Mouse (Mus musculus) forebrain, embryonic 10.5 days (tissue): ENCODE measurements around the gene Frmd6. TPM values are rescaled to one million over a fixed set of nuclear protein-coding genes. Genes with fewer than 3 reads are reported as not detected.

Experiments used
- DNase-seq: peaks from one replicate; pipeline ENCODE4 v3.0.0-alpha.2; 2017; ENCODE audit warnings: low spot score; ENCODE audit errors: extremely low spot score
- H3K27ac ChIP-seq: fragments of 300-500 bp; sonication (generic); 2 replicates; pipeline ENCODE4 v1.5.1; 2016; ENCODE audit warnings: mild to moderate bottlenecking
- H3K27me3 ChIP-seq: fragments of 300-500 bp; sonication (generic); 2 replicates; pipeline ENCODE4 v1.6.1; 2016; ENCODE audit warnings: mild to moderate bottlenecking; ENCODE audit not compliant: poor library complexity, severe bottlenecking
- H3K36me3 ChIP-seq: fragments of 300-500 bp; sonication (generic); replicated peaks from 2 replicates; pipeline ENCODE4 v1.6.1; 2016; ENCODE audit warnings: mild to moderate bottlenecking, moderate library complexity
- H3K4me1 ChIP-seq: fragments of 300-500 bp; sonication (generic); 2 replicates; pipeline ENCODE4 v1.6.1; 2016
- H3K4me3 ChIP-seq: fragments of 300-500 bp; sonication (generic); 2 replicates; pipeline ENCODE4 v1.5.1; 2016; ENCODE audit warnings: mild to moderate bottlenecking, moderate library complexity
- H3K9me3 ChIP-seq: fragments of 300-500 bp; sonication (generic); 2 replicates; pipeline ENCODE4 v1.6.1; 2016; ENCODE audit warnings: mild to moderate bottlenecking, moderate library complexity
- WGBS: fragments of 180-500 bp; shearing (Covaris S2); methylation state at CpG from one replicate; pipeline ENCODE4 v1.1.7; 2016; 5-methylcytosine and 5-hydroxymethylcytosine counted together
- polyA plus RNA-seq: library from polyadenylated mRNA; unstranded; fragments of >200 nt; fragmentation: Nextera tagmentation; extraction: Ambion mirVana; gene quantifications from 2 replicates; pipeline ENCODE4 v1.2.1, GENCODE M21; 2016

Frmd6 gene
- polyA plus RNA-seq, 1 experiment from 2014 or later: 27.8 TPM

- Histone ChIP-seq H3K36me3 (peaks cover 85% of the 10 kb centered on the region), H3K4me3 (no peak overlapping the region), H3K9me3 (no peaks in the 10 kb centered on the region), H3K4me1 (peaks cover 13% of the 10 kb centered on the region), H3K27me3 (no peaks in the 10 kb centered on the region), H3K27ac (no peak overlapping the region)
- 89% methylated on average over 10 of the region's 10 CpGs for WGBS
- DNase-seq: no peak
These were observed 70.8 kb downstream of the Frmd6 start for GRCm38 (mm10) chr12:70896068-70896467.

GRCm38 (mm10) chr12:70897434-70897833, 72.1 kb downstream of the Frmd6 start:
- Histone ChIP-seq H3K4me3 (no peak overlapping the region), H3K36me3 (peaks cover 82% of the 10 kb centered on the region), H3K27me3 (no peaks in the 10 kb centered on the region), H3K4me1 (peaks cover 13% of the 10 kb centered on the region), H3K27ac (no peak overlapping the region), H3K9me3 (no peaks in the 10 kb centered on the region)
- 76% methylated on average over 8 of the region's 8 CpGs for WGBS
- no peak for DNase-seq

- H3K9me3 ChIP-seq: no peaks in the 10 kb centered on the region
- peaks cover 13% of the 10 kb centered on the region for H3K4me1 ChIP-seq
- H3K27me3 ChIP-seq: no peaks in the 10 kb centered on the region
- DNase-seq: no peak
- H3K4me3 ChIP-seq: no peak overlapping the region
- peaks cover 82% of the 10 kb centered on the region for H3K36me3 ChIP-seq
- no peak overlapping the region for H3K27ac ChIP-seq
- WGBS: 89% methylated on average over 8 of the region's 8 CpGs
These were observed 73.1 kb downstream of the Frmd6 start for GRCm38 (mm10) chr12:70898450-70898849.

- H3K4me1 ChIP-seq: no peaks in the 10 kb centered on the region
- H3K36me3 ChIP-seq: peaks cover 31% of the 10 kb centered on the region
- WGBS: 96% methylated on average over 10 of the region's 10 CpGs
- H3K4me3 ChIP-seq: no peak overlapping the region
- no peaks in the 10 kb centered on the region for H3K27me3 ChIP-seq
- H3K27ac ChIP-seq: no peak overlapping the region
- no peaks in the 10 kb centered on the region for H3K9me3 ChIP-seq
- no peak for DNase-seq
These were observed 79.2 kb downstream of the Frmd6 start for GRCm38 (mm10) chr12:70904471-70904870.

- Histone ChIP-seq H3K4me3 (no peak overlapping the region), H3K27me3 (no peaks in the 10 kb centered on the region), H3K27ac (no peak overlapping the region), H3K9me3 (no peaks in the 10 kb centered on the region), H3K36me3 (peaks cover 15% of the 10 kb centered on the region), H3K4me1 (peaks cover 2% of the 10 kb centered on the region)
- no peak for DNase-seq
- 84% methylated on average over 9 of the region's 9 CpGs for WGBS
These were observed 81.6 kb downstream of the Frmd6 start for GRCm38 (mm10) chr12:70906867-70907266.

- no peaks in the 10 kb centered on the region for H3K27me3 ChIP-seq
- H3K4me1 ChIP-seq: peaks cover 10% of the 10 kb centered on the region
- WGBS: 89% methylated on average over 11 of the region's 11 CpGs
- DNase-seq: peak; percentile 13
- no peaks in the 10 kb centered on the region for H3K9me3 ChIP-seq
- H3K36me3 ChIP-seq: peaks cover 11% of the 10 kb centered on the region
- H3K27ac ChIP-seq: no peak overlapping the region
- H3K4me3 ChIP-seq: no peak overlapping the region
These were observed 82.3 kb downstream of the Frmd6 start for GRCm38 (mm10) chr12:70907651-70908050.

- 84% methylated on average over 4 of the region's 4 CpGs for WGBS
These were observed 82.8 kb downstream of the Frmd6 start for GRCm38 (mm10) chr12:70908076-70908475.

GRCm38 (mm10) chr12:70910241-70910720, 85.0 kb downstream of the Frmd6 start:
- DNase-seq: peak; percentile 80
- H3K4me3 ChIP-seq: no peak overlapping the region
- no peaks in the 10 kb centered on the region for H3K36me3 ChIP-seq
- H3K9me3 ChIP-seq: no peaks in the 10 kb centered on the region
- H3K27me3 ChIP-seq: no peaks in the 10 kb centered on the region
- H3K4me1 ChIP-seq: peaks cover 10% of the 10 kb centered on the region
- WGBS: 10% methylated on average over 9 of the region's 9 CpGs
- no peak overlapping the region for H3K27ac ChIP-seq

More at GRCm38 (mm10) chr12:70908076-70908475, 82.8 kb downstream of the Frmd6 start:
- H3K27ac ChIP-seq: no peak overlapping the region
- H3K4me3 ChIP-seq: no peak overlapping the region
- peaks cover 7% of the 10 kb centered on the region for H3K36me3 ChIP-seq
- no peaks in the 10 kb centered on the region for H3K27me3 ChIP-seq
- no peaks in the 10 kb centered on the region for H3K9me3 ChIP-seq
- H3K4me1 ChIP-seq: peaks cover 10% of the 10 kb centered on the region
- peak; percentile 11 for DNase-seq

- H3K27ac ChIP-seq: no peak overlapping the region
- H3K36me3 ChIP-seq: no peaks in the 10 kb centered on the region
- peaks cover 10% of the 10 kb centered on the region for H3K4me1 ChIP-seq
- DNase-seq: peak; percentile 79
- no peak overlapping the region for H3K4me3 ChIP-seq
- WGBS: 15% methylated on average over 5 of the region's 5 CpGs
- H3K27me3 ChIP-seq: no peaks in the 10 kb centered on the region
- no peaks in the 10 kb centered on the region for H3K9me3 ChIP-seq
These were observed 85.7 kb downstream of the Frmd6 start for GRCm38 (mm10) chr12:70911029-70911428.

- H3K4me1 ChIP-seq: peaks cover 10% of the 10 kb centered on the region
- H3K36me3 ChIP-seq: no peaks in the 10 kb centered on the region
- H3K9me3 ChIP-seq: no peaks in the 10 kb centered on the region
- no peaks in the 10 kb centered on the region for H3K27me3 ChIP-seq
- WGBS: 77% methylated on average over 17 of the region's 17 CpGs
- H3K4me3 ChIP-seq: no peak overlapping the region
- peak; percentile 13 for DNase-seq
- no peak overlapping the region for H3K27ac ChIP-seq
These were observed 86.5 kb downstream of the Frmd6 start for GRCm38 (mm10) chr12:70911676-70912379.

- WGBS: 49% methylated on average over 3 of the region's 3 CpGs
- H3K4me3 ChIP-seq: no peak overlapping the region
- no peaks in the 10 kb centered on the region for H3K9me3 ChIP-seq
- peaks cover 10% of the 10 kb centered on the region for H3K4me1 ChIP-seq
- H3K36me3 ChIP-seq: no peaks in the 10 kb centered on the region
- H3K27me3 ChIP-seq: no peaks in the 10 kb centered on the region
- peak; percentile 29 for DNase-seq
- H3K27ac ChIP-seq: no peak overlapping the region
These were observed 88.1 kb downstream of the Frmd6 start for GRCm38 (mm10) chr12:70913429-70913828.

GRCm38 (mm10) chr12:70914387-70914786, 89.1 kb downstream of the Frmd6 start:
- H3K36me3 ChIP-seq: no peaks in the 10 kb centered on the region
- no peak overlapping the region for H3K27ac ChIP-seq
- peaks cover 10% of the 10 kb centered on the region for H3K4me1 ChIP-seq
- H3K4me3 ChIP-seq: no peak overlapping the region
- no peaks in the 10 kb centered on the region for H3K9me3 ChIP-seq
- no peaks in the 10 kb centered on the region for H3K27me3 ChIP-seq
- peak; percentile 14 for DNase-seq
- WGBS: 64% methylated on average over 11 of the region's 11 CpGs

- Histone ChIP-seq H3K36me3 (no peaks in the 10 kb centered on the region), H3K4me1 (no peaks in the 10 kb centered on the region), H3K27me3 (no peaks in the 10 kb centered on the region), H3K9me3 (peaks cover 8% of the 10 kb centered on the region; the same call in 1 of the 2 replicates), H3K4me3 (no peak overlapping the region), H3K27ac (no peak overlapping the region)
- no peak for DNase-seq
- WGBS: 90% methylated on average over 4 of the region's 4 CpGs
These were observed 104.5 kb downstream of the Frmd6 start for GRCm38 (mm10) chr12:70929781-70930180.
